Mouse (Mus musculus) midbrain, postnatal 0 days (tissue): ENCODE data around the gene Cd300lb. TPM values are rescaled to one million over a fixed set of nuclear protein-coding genes. Genes with fewer than 3 reads are reported as not detected.

Experiments used
- ATAC-seq: fragments of 200-750 bp; cut with Nextera tagmentation; 2 replicates; pipeline ENCODE4 v1.8.0; 2017; ENCODE audit warnings: moderate number of reproducible peaks, mild to moderate bottlenecking, moderate TSS enrichment, moderate library complexity; ENCODE audit not compliant: low FRiP score
- DNase-seq: peaks from one replicate; pipeline ENCODE4 v3.0.0-alpha.2; 2015; ENCODE audit warnings: low spot score
- H3K27ac ChIP-seq: fragments of 300-500 bp; sonication (generic); 2 replicates; pipeline ENCODE4 v1.5.1; 2014; ENCODE audit warnings: low read depth, mild to moderate bottlenecking, low read length, mixed read lengths
- H3K27me3 ChIP-seq: fragments of 300-500 bp; sonication (generic); 2 replicates; pipeline ENCODE4 v1.6.1; 2014; ENCODE audit warnings: low read length, control low read depth, mixed read lengths; ENCODE audit not compliant: insufficient read depth
- H3K36me3 ChIP-seq: fragments of 300-500 bp; sonication (generic); 2 replicates; pipeline ENCODE4 v1.6.1; 2014; ENCODE audit warnings: low read length, control low read depth, mixed read lengths; ENCODE audit not compliant: insufficient read depth
- H3K4me1 ChIP-seq: fragments of 300-500 bp; sonication (generic); 2 replicates; pipeline ENCODE4 v1.6.1; 2014; ENCODE audit warnings: mild to moderate bottlenecking, control low read depth, antibody characterized with exemption, low read length, mixed read lengths; ENCODE audit not compliant: insufficient read depth
- H3K4me2 ChIP-seq: fragments of 300-500 bp; sonication (generic); 2 replicates; pipeline ENCODE4 v1.6.1; 2014; ENCODE audit warnings: low read depth, mild to moderate bottlenecking, low read length, mixed read lengths; ENCODE audit not compliant: poor library complexity, severe bottlenecking
- H3K4me3 ChIP-seq: fragments of 300-500 bp; sonication (generic); 2 replicates; pipeline ENCODE4 v1.5.1; 2014; ENCODE audit warnings: low read depth, mild to moderate bottlenecking, low read length, moderate library complexity
- H3K9ac ChIP-seq: fragments of 300-500 bp; sonication (generic); replicated peaks from 2 replicates; pipeline ENCODE4 v1.6.1; 2014; ENCODE audit warnings: mild to moderate bottlenecking, low read length, moderate library complexity, mixed read lengths; ENCODE audit not compliant: poor library complexity, severe bottlenecking
- H3K9me3 ChIP-seq: fragments of 300-500 bp; sonication (generic); 2 replicates; pipeline ENCODE4 v1.6.1; 2016; ENCODE audit warnings: low read length, control low read depth
- CTCF ChIP-seq: IDR thresholded peaks from 2 replicates; pipeline ENCODE4 v1.5.1; 2016; ENCODE audit warnings: antibody characterized with exemption, mild to moderate bottlenecking
- WGBS: fragments of 180-500 bp; shearing (Covaris S2); extraction: QIAGEN DNeasy Blood & Tissue Kit; methylation state at CpG from one replicate; pipeline ENCODE4 v1.1.7; 2014; 5-methylcytosine and 5-hydroxymethylcytosine counted together
- polyA plus RNA-seq: library from polyadenylated mRNA; unstranded; fragments of >200 nt; fragmentation: Nextera tagmentation; extraction: Ambion mirVana; gene quantifications from 2 replicates; pipeline ENCODE4 v1.2.1, GENCODE M21; 2015
- total RNA-seq: library from RNA; depleted of rRNA; stranded (reverse); fragments of >200 nt; gene quantifications from 2 replicates; pipeline ENCODE4 v1.2.3, GENCODE M21; 2014; rRNA removed

Gene Cd300lb
- total and polyA plus RNA-seq, 2 experiments from 2014 or later, result 0.05 TPM

DNA sequence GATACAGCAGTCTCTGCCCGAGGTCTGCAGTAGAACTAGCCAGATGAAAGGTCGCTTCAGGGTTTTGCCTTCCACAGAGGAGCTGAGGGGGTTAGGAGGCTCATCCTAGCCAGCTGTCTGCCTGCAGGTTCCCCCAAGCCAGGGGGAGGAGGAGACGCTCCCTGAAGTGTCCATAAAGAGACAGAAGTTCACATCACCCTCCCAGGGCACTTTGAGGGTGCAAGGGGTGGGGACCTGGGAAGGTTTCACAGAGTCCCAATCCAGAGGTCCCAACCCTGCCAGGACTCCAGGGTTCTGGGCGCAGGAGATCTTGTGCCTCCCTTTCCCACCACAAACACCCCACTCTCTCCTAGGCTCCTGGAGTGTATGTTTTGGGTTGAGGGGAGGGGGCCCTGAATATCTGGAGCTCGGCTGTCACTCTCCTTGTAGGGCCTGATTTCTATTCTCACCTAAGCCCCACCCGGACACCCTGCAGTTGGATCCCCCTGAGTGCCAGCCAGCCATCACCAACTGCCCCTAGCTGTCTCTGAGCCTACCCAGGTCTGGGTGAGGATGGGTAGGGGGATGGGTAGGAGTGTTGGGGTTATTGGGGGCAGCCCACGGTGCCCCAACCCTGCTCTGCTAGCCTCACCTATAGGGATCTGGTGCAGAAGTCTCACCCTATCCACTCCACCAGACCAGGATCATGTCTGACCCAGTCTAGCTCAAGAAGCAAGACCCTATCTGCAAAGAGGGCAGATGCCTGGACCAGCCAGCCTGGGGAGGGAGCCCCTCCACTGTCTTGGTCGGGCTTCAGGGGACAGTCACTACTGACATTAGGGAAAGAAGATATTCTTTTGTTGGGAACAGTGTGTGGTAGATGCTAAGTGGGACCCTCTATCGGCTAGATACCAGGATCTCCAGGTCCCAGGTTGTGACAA lies 59.7 kb downstream of the Cd300lb start:
- WGBS, result 56% methylated on average over 9 of the region's 9 CpGs
- H3K4me1 ChIP-seq, result no peaks in the 10 kb centered on the region
- no peaks in the 10 kb centered on the region for H3K36me3 ChIP-seq
- no peak for ATAC-seq
- H3K9me3 ChIP-seq, result no peaks in the 10 kb centered on the region
- DNase-seq, result no peak
- no peak for TF ChIP-seq CTCF
- H3K4me2 ChIP-seq, result no peak overlapping the region
- no peaks in the 10 kb centered on the region for H3K27me3 ChIP-seq
- no peak overlapping the region for H3K9ac ChIP-seq
- H3K27ac ChIP-seq, result no peak overlapping the region
- no peak overlapping the region for H3K4me3 ChIP-seq

DNA sequence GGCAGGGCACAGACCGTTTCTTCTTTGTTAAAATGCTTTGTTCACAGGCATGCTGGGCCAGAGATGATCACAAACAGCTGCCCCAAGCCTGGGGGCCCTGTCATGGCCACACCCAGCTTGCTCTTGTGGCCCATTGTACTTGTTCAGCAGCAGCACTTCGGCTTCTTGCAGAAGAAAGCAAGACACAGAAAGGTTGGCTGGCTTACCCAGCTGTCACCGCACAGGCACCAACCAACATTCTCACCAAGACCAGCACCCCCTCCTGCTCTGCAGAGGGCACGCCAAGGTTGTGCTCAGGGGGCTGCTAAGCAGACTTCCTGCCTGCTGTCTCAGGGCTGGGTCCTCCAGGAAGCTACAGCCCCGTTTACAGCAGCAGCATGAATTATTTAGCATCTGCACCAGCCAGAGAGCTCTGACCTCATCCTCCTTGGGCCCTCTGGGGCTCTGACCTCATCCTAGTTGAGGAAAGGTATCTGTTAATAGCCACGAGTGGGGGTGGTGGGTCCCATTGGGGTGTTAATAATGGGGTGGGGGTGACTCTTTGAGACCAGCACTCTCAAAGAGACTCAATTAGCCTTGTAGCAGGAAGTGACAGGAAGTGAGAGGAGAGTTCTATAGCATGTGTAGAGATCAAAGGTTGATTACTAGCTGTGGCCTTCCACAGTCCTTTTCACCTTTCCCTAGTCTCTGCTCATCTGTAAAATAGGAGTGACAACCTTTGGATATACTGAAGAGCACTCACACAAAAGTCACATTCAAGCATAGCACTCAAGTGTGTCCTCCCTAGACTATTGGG lies 61.0 kb downstream of the Cd300lb start:
- no peaks in the 10 kb centered on the region for H3K36me3 ChIP-seq
- no peak overlapping the region for H3K4me3 ChIP-seq
- ATAC-seq (no peak), DNase-seq (no peak)
- no peak overlapping the region for H3K27ac ChIP-seq
- H3K9me3 ChIP-seq, result no peaks in the 10 kb centered on the region
- 30% methylated on average over 6 of the region's 6 CpGs for WGBS
- H3K27me3 ChIP-seq, result no peaks in the 10 kb centered on the region
- TF ChIP-seq CTCF, result no peak
- no peak overlapping the region for H3K9ac ChIP-seq
- no peak overlapping the region for H3K4me2 ChIP-seq
- no peaks in the 10 kb centered on the region for H3K4me1 ChIP-seq

Other genes starting within 250 kb of the Cd300lb start
- 3.8 and 4.4 TPM in 2 replicates for gene Dnaic2, start 207.0 kb downstream of the Cd300lb start, total RNA-seq
- 2.0 and 3.2 TPM in 2 replicates for gene Dnaic2, start 207.0 kb downstream of the Cd300lb start, polyA plus RNA-seq
- gene Kif19a, start 169.0 kb downstream of the Cd300lb start, total RNA-seq, result 5.3 and 7.2 TPM in 2 replicates
- 0.85 and 1.3 TPM in 2 replicates for gene Kif19a, start 169.0 kb downstream of the Cd300lb start, polyA plus RNA-seq
- 46.9 and 68.2 TPM in 2 replicates for gene Btbd17, start 138.4 kb downstream of the Cd300lb start, total RNA-seq
- 27.1 and 28.0 TPM in 2 replicates for gene Btbd17, start 138.4 kb downstream of the Cd300lb start, polyA plus RNA-seq
- gene Gpr142, start 135.5 kb downstream of the Cd300lb start, total RNA-seq, result not detected in 2 replicates
- gene Gpr142, start 135.5 kb downstream of the Cd300lb start, polyA plus RNA-seq, result not detected in 2 replicates
- 7.5 and 12.8 TPM in 2 replicates for gene Gprc5c, start 83.2 kb downstream of the Cd300lb start, total RNA-seq
- 5.7 and 5.8 TPM in 2 replicates for gene Gprc5c, start 83.2 kb downstream of the Cd300lb start, polyA plus RNA-seq
- gene Cd300a, start 44.3 kb downstream of the Cd300lb start, total RNA-seq, result 1.5 and 1.8 TPM in 2 replicates
- 1.4 and 1.7 TPM in 2 replicates for gene Cd300a, start 44.3 kb downstream of the Cd300lb start, polyA plus RNA-seq
- gene Cd300c, start 34.8 kb upstream of the Cd300lb start, total RNA-seq, result not detected in 2 replicates
- gene Cd300c, start 34.8 kb upstream of the Cd300lb start, polyA plus RNA-seq, result not detected in 2 replicates
- gene Cd300ld, start 55.5 kb upstream of the Cd300lb start, total RNA-seq, result not detected in 2 replicates
- gene Cd300ld, start 55.5 kb upstream of the Cd300lb start, polyA plus RNA-seq, result 0.10 TPM in 1 of 2 replicates, not detected in the other
- 0.66 and 0.77 TPM in 2 replicates for gene Cd300c2, start 67.5 kb upstream of the Cd300lb start, total RNA-seq
- 1.5 and 1.9 TPM in 2 replicates for gene Cd300c2, start 67.5 kb upstream of the Cd300lb start, polyA plus RNA-seq
- not detected in 2 replicates for gene Cd300ld2, start 81.8 kb upstream of the Cd300lb start, total RNA-seq
- not detected in 2 replicates for gene Cd300ld2, start 81.8 kb upstream of the Cd300lb start, polyA plus RNA-seq
- gene Cd300ld4, start 92.6 kb upstream of the Cd300lb start, total RNA-seq, result not detected in 2 replicates
- gene Cd300ld4, start 92.6 kb upstream of the Cd300lb start, polyA plus RNA-seq, result not detected in 2 replicates
- 0.82 TPM in 1 of 2 replicates, not detected in the other for gene Cd300ld5, start 103.4 kb upstream of the Cd300lb start, total RNA-seq
- not detected in 2 replicates for gene Cd300ld5, start 103.4 kb upstream of the Cd300lb start, polyA plus RNA-seq
- gene Cd300ld3, start 114.0 kb upstream of the Cd300lb start, total RNA-seq, result 0.82 TPM in 1 of 2 replicates, not detected in the other
- gene Cd300ld3, start 114.0 kb upstream of the Cd300lb start, polyA plus RNA-seq, result not detected in 2 replicates
- gene Cd300e, start 127.8 kb upstream of the Cd300lb start, total RNA-seq, result 0.19 TPM in 1 of 2 replicates, not detected in the other
- 0.10 and 0.12 TPM in 2 replicates for gene Cd300e, start 127.8 kb upstream of the Cd300lb start, polyA plus RNA-seq
- gene Rab37, start 157.0 kb upstream of the Cd300lb start, total RNA-seq, result 0.57 and 0.93 TPM in 2 replicates
- gene Rab37, start 157.0 kb upstream of the Cd300lb start, polyA plus RNA-seq, result 0.67 and 0.90 TPM in 2 replicates
- gene Cd300lf, start 199.6 kb upstream of the Cd300lb start, total RNA-seq, result 0.16 and 0.42 TPM in 2 replicates
- gene Cd300lf, start 199.6 kb upstream of the Cd300lb start, polyA plus RNA-seq, result 0.09 and 0.10 TPM in 2 replicates
- gene Slc9a3r1, start 229.0 kb upstream of the Cd300lb start, total RNA-seq, result 53.3 and 57.3 TPM in 2 replicates
- 65.4 and 72.9 TPM in 2 replicates for gene Slc9a3r1, start 229.0 kb upstream of the Cd300lb start, polyA plus RNA-seq